Mouse (Mus musculus): ENCODE data around the gene H2-D1. TPM values are rescaled to one million over a fixed set of nuclear protein-coding genes. Genes with fewer than 3 reads are reported as not detected.
"Not testable (repeated sequence)": the region's sequence is repeated elsewhere in the genome, so short reads cannot be mapped to it uniquely, and the experiment has no call there.

H2-D1 gene
- polyA plus RNA-seq, 1 experiment from 2014 or later = 141 TPM

DNA sequence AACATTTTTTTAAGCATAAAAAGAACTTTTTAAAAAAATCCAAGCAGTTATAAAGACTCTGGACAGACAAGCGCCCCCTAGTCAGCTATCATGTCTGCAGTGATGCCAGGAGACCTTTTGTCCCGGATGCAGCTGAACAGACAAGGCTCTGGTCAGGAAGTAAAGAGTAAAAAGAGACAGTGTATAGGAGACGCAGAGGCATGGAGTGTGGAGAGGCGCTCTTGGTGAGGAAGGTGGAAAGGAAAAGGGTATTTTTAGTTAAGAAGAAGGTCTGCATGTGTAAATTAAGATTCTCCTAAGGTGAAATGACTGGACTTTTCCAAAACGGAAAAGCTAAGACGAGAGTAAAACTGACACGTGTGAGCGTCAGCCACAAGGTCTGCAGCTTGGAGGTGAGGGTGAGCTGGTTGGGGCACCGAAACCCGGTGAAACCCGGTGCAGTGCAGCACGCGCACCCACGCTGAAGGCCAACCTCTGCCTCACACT is 35.9 kb upstream of the H2-D1 start:
- no peaks in the 10 kb centered on the region for H3K27me3 ChIP-seq (ENCODE audit: control insufficient read depth, insufficient read depth, low read depth, low read length)
- WGBS = 79% methylated on average over 14 of the region's 14 CpGs
- no peaks in the 10 kb centered on the region for H3K9me3 ChIP-seq (ENCODE audit: control insufficient read depth, low read length)
- H3K36me3 ChIP-seq (ENCODE audit: control insufficient read depth, insufficient read depth, low read length) = peaks cover 37% of the 10 kb centered on the region
- no peak overlapping the region for H3K27ac ChIP-seq (ENCODE audit: low read length)
- H3K9ac ChIP-seq (ENCODE audit: low read length) = no peak overlapping the region
- no peak overlapping the region for H3K4me3 ChIP-seq (ENCODE audit: low read length)
- no peak for ATAC-seq (ENCODE audit: low read depth)
- H3K4me2 ChIP-seq (ENCODE audit: low read depth, low read length) = no peak overlapping the region
- no peaks in the 10 kb centered on the region; the same call in 1 of the 2 replicates for H3K4me1 ChIP-seq (replicated peaks; ENCODE audit: control insufficient read depth, insufficient read depth, low read length)

DNA sequence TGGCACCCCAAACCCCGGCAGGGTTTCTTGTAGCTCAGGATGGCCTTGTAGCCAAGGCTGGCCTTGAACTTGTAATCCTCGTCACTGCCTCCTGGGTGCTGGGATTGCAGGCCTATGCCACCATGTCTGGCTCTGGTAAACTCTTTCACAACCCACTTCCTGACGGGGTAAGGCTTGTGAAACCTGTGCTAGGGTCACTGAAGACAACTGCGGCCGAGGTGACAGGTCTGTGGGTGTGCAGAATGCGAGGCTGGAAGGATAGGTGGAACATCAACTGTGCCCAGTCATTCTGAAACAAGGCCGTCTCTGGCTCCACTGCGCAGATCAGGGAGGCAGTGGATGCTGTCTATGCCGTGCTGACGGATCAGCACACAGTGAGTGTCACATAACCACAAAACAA is 31.5 kb upstream of the H2-D1 start:
- no peaks in the 10 kb centered on the region for H3K27me3 ChIP-seq (ENCODE audit: control insufficient read depth, insufficient read depth, low read depth, low read length)
- H3K4me1 ChIP-seq (replicated peaks; ENCODE audit: control insufficient read depth, insufficient read depth, low read length) = peaks cover 24% of the 10 kb centered on the region
- H3K9ac ChIP-seq (ENCODE audit: low read length) = no peak overlapping the region
- no peaks in the 10 kb centered on the region for H3K9me3 ChIP-seq (ENCODE audit: control insufficient read depth, low read length)
- no peak overlapping the region for H3K4me3 ChIP-seq (ENCODE audit: low read length)
- H3K27ac ChIP-seq (ENCODE audit: low read length) = no peak overlapping the region
- no peak for ATAC-seq (ENCODE audit: low read depth)
- 86% methylated on average over 10 of the region's 10 CpGs for whole genome bisulfite sequencing
- peaks cover 30% of the 10 kb centered on the region for H3K36me3 ChIP-seq (ENCODE audit: control insufficient read depth, insufficient read depth, low read length)
- H3K4me2 ChIP-seq (ENCODE audit: low read depth, low read length) = no peak overlapping the region

GRCm38 (mm10) chr17:35232043-35232442 is 30.5 kb upstream of the H2-D1 start:
- WGBS = 15% methylated on average over 12 of the region's 12 CpGs
- Histone ChIP-seq H3K4me2 (ENCODE audit: low read depth, low read length) (no peak overlapping the region), H3K4me3 (ENCODE audit: low read length) (no peak overlapping the region), H3K9ac (ENCODE audit: low read length) (no peak overlapping the region), H3K36me3 (ENCODE audit: control insufficient read depth, insufficient read depth, low read length) (peaks cover 27% of the 10 kb centered on the region), H3K27me3 (ENCODE audit: control insufficient read depth, insufficient read depth, low read depth, low read length) (no peaks in the 10 kb centered on the region), H3K27ac (ENCODE audit: low read length) (peak overlapping the region; percentile 5; the same call in 1 of the 2 replicates), H3K9me3 (ENCODE audit: control insufficient read depth, low read length) (no peaks in the 10 kb centered on the region), H3K4me1 (replicated peaks; ENCODE audit: control insufficient read depth, insufficient read depth, low read length) (peaks cover 28% of the 10 kb centered on the region)
- no peak for ATAC-seq (ENCODE audit: low read depth)

- H3K4me3 ChIP-seq (ENCODE audit: low read length) = no peak overlapping the region
- no peak overlapping the region for H3K4me2 ChIP-seq (ENCODE audit: low read depth, low read length)
- peaks cover 28% of the 10 kb centered on the region for H3K4me1 ChIP-seq (replicated peaks; ENCODE audit: control insufficient read depth, insufficient read depth, low read length)
- no peaks in the 10 kb centered on the region for H3K9me3 ChIP-seq (ENCODE audit: control insufficient read depth, low read length)
- peak overlapping the region; percentile 99 for H3K27ac ChIP-seq (ENCODE audit: low read length)
- peaks cover 25% of the 10 kb centered on the region for H3K36me3 ChIP-seq (ENCODE audit: control insufficient read depth, insufficient read depth, low read length)
- H3K9ac ChIP-seq (ENCODE audit: low read length) = peak overlapping the region; percentile 5; the same call in 1 of the 2 replicates
- no peaks in the 10 kb centered on the region for H3K27me3 ChIP-seq (ENCODE audit: control insufficient read depth, insufficient read depth, low read depth, low read length)
- 69% methylated on average over 5 of the region's 5 CpGs for WGBS
- no peak for ATAC-seq (ENCODE audit: low read depth)
These were observed 29.9 kb upstream of the H2-D1 start for GRCm38 (mm10) chr17:35232659-35233058.

- Histone ChIP-seq H3K4me3 (ENCODE audit: low read length) (peak within 1 kb of the TSS; percentile 62), H3K27me3 (ENCODE audit: control insufficient read depth, insufficient read depth, low read depth, low read length) (no peaks in the 10 kb centered on the region), H3K36me3 (ENCODE audit: control insufficient read depth, insufficient read depth, low read length) (peaks cover 25% of the 10 kb centered on the region), H3K9me3 (ENCODE audit: control insufficient read depth, low read length) (no peaks in the 10 kb centered on the region), H3K9ac (ENCODE audit: low read length) (peak within 1 kb of the TSS; percentile 96), H3K4me1 (replicated peaks; ENCODE audit: control insufficient read depth, insufficient read depth, low read length) (peaks cover 28% of the 10 kb centered on the region), H3K4me2 (ENCODE audit: low read depth, low read length) (peak within 1 kb of the TSS; percentile 66), H3K27ac (ENCODE audit: low read length) (peak within 1 kb of the TSS; percentile 99)
- WGBS = 37% methylated on average over 18 of the region's 18 CpGs
- peak; percentile 32 for ATAC-seq (ENCODE audit: low read depth)
These were observed 29.2 kb upstream of the H2-D1 start, which contains the start of gene Atp6v1g2 for GRCm38 (mm10) chr17:35233114-35233980. TSS of gene Atp6v1g2 (plus strand) at chr17:35233660.

DNA sequence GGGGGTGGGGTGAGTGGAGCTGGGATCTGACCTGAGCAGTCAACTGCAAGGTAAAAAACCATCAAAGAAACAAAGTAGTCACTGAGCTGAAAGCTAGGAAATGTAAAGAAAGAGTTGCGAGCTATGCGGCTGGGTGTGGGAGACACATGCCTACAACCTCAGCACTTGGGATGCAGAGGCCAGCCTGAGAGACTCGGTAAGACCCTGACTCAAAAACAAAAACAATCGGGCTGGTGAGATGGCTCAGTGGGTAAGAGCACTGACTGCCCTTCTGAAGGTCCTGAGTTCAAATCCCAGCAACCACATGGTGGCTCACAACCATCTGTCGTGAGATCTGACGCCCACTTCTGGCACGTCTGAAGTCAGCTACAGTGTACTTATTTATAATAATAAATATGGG is 28.4 kb upstream of the H2-D1 start:
- not testable (repeated sequence) for H3K27me3 ChIP-seq (ENCODE audit: control insufficient read depth, insufficient read depth, low read depth, low read length); ATAC-seq (ENCODE audit: low read depth); H3K9me3 ChIP-seq (ENCODE audit: control insufficient read depth, low read length)
- H3K4me1 ChIP-seq (replicated peaks; ENCODE audit: control insufficient read depth, insufficient read depth, low read length) = peaks cover 28% of the 10 kb centered on the region
- peak overlapping the region; percentile 66 for H3K4me2 ChIP-seq (ENCODE audit: low read depth, low read length)
- H3K9ac ChIP-seq (ENCODE audit: low read length) = peak overlapping the region; percentile 96
- H3K36me3 ChIP-seq (ENCODE audit: control insufficient read depth, insufficient read depth, low read length) = peaks cover 18% of the 10 kb centered on the region
- peak overlapping the region; percentile 62 for H3K4me3 ChIP-seq (ENCODE audit: low read length)
- H3K27ac ChIP-seq (ENCODE audit: low read length) = peak overlapping the region; percentile 99
- 67% methylated on average over 7 of the region's 7 CpGs for WGBS

DNA sequence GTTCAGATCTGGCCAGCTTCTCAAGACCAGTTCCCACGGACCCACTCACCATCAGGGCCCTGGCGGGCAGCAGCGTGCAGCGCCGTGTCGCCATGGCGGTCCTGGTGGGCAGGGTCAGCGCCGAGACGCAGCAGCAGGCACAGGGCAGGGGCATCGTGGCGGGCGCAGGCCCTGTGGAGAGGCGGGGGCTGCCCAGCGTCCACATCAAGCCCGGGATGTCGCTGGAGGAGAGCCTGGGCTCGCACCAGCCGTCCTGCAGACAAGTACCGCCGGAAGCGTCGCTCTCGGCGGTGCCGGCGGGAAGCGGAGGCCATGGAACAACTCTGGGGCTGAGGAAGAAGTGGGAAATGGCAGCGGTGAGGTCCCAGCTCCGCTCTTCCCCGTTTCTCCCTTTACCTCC is 27.6 kb upstream of the H2-D1 start:
- Histone ChIP-seq H3K36me3 (ENCODE audit: control insufficient read depth, insufficient read depth, low read length) (peaks cover 10% of the 10 kb centered on the region; the same call in 1 of the 2 replicates), H3K27ac (ENCODE audit: low read length) (peak overlapping the region; percentile 99), H3K4me1 (replicated peaks; ENCODE audit: control insufficient read depth, insufficient read depth, low read length) (peaks cover 28% of the 10 kb centered on the region), H3K9ac (ENCODE audit: low read length) (peak overlapping the region; percentile 96), H3K27me3 (ENCODE audit: control insufficient read depth, insufficient read depth, low read depth, low read length) (no peaks in the 10 kb centered on the region), H3K9me3 (ENCODE audit: control insufficient read depth, low read length) (no peaks in the 10 kb centered on the region), H3K4me2 (ENCODE audit: low read depth, low read length) (peak overlapping the region; percentile 66), H3K4me3 (ENCODE audit: low read length) (peak overlapping the region; percentile 62)
- peak; percentile 30 for ATAC-seq (ENCODE audit: low read depth)
- under 1% methylated on average over 31 of the region's 31 CpGs for WGBS

- peak; percentile 90 for ATAC-seq (ENCODE audit: low read depth)
- under 1% methylated on average over 35 of the region's 35 CpGs for WGBS
- H3K4me3 ChIP-seq (ENCODE audit: low read length) = peak within 1 kb of the TSS; percentile 62
- H3K4me1 ChIP-seq (replicated peaks; ENCODE audit: control insufficient read depth, insufficient read depth, low read length) = peaks cover 35% of the 10 kb centered on the region
- no peaks in the 10 kb centered on the region for H3K9me3 ChIP-seq (ENCODE audit: control insufficient read depth, low read length)
- H3K27ac ChIP-seq (ENCODE audit: low read length) = peak within 1 kb of the TSS; percentile 99
- H3K9ac ChIP-seq (ENCODE audit: low read length) = peak within 1 kb of the TSS; percentile 96
- peaks cover 6% of the 10 kb centered on the region; the same call in 1 of the 2 replicates for H3K36me3 ChIP-seq (ENCODE audit: control insufficient read depth, insufficient read depth, low read length)
- no peaks in the 10 kb centered on the region for H3K27me3 ChIP-seq (ENCODE audit: control insufficient read depth, insufficient read depth, low read depth, low read length)
- peak within 1 kb of the TSS; percentile 66 for H3K4me2 ChIP-seq (ENCODE audit: low read depth, low read length)
These were observed 26.7 kb upstream of the H2-D1 start, which contains the start of gene Nfkbil1 for GRCm38 (mm10) chr17:35235614-35236389. TSS of gene Nfkbil1 (minus strand) at chr17:35235792.

DNA sequence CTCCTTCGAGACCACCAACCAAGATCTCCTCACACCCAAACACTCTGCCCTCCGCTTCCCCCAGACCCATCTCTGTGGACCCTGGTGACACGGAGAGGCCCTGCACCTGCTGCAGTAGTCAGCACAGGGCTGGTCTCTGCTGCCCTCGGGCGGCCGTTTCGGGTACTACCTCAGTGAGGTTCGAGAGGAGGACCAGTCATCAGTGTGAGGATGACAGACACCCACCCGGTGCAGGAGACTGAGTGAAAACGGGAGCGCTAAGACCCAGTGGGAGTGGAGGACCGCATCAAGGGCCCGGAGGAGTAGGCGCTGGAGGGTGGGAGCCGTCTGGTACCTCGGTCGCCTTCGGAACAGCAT is 26.2 kb upstream of the H2-D1 start:
- Histone ChIP-seq H3K4me2 (ENCODE audit: low read depth, low read length) (peak overlapping the region; percentile 66), H3K27me3 (ENCODE audit: control insufficient read depth, insufficient read depth, low read depth, low read length) (no peaks in the 10 kb centered on the region), H3K9ac (ENCODE audit: low read length) (peak overlapping the region; percentile 96), H3K36me3 (ENCODE audit: control insufficient read depth, insufficient read depth, low read length) (peaks cover 2% of the 10 kb centered on the region; the same call in 1 of the 2 replicates), H3K9me3 (ENCODE audit: control insufficient read depth, low read length) (no peaks in the 10 kb centered on the region), H3K4me3 (ENCODE audit: low read length) (peak overlapping the region; percentile 62), H3K27ac (ENCODE audit: low read length) (peak overlapping the region; percentile 99), H3K4me1 (replicated peaks; ENCODE audit: control insufficient read depth, insufficient read depth, low read length) (peaks cover 37% of the 10 kb centered on the region)
- ATAC-seq (ENCODE audit: low read depth) = peak; percentile 59
- whole genome bisulfite sequencing = under 1% methylated on average over 18 of the region's 18 CpGs
